Mouse (Mus musculus): Measurements from ENCODE around the gene Slc9a5. TPM values are rescaled to one million over a fixed set of nuclear protein-coding genes. Genes with fewer than 3 reads are reported as not detected.

The Slc9a5 gene
- 7.4 and 8.1 TPM in 2 replicates for polyA plus RNA-seq (2012; rRNA removed)

DNA sequence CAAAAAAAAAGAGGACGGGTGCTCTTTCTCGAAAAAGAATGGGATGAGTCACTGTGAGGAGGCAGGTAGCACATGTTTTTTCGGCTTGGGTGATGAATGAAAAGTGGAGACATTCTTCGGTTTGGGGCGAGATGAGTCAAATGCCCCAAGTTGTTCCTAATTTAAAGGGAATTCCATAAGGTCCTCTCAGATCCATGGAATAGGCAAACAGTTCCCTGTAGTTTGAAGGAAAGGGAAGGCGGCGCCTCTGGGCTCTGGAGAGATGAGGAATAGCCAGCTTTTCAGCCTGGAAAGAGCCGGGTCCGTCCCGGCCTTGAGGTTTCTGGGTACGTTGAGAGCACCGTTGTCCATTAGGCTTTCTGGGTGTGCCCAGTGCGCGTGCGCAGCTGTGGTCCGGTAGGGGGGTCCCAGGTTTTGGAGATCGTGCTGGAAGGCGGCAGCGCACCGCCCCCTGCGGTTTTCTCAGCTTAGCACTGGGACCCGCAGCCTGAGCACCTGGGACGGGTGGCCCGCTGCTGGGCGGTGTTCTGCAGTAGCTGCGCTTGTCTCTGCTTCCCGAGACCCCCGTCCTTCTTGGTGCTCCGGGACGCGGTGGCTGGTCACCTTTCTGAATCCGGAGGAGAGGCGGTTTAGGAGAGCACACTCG, at the start of gene Slc9a5:
Gene Slc9a5, plus strand, starts transcription at position 394 of the 646 bp plus-strand sequence.
- DNase-seq = peak; percentile 52
- WGBS = under 1% methylated on average over 34 of the region's 34 CpGs
- Histone ChIP-seq H3K4me3 (replicated peaks; ENCODE audit: extremely low read depth, low read depth, low read length) (peak within 1 kb of the TSS; percentile 92), H3K4me1 (ENCODE audit: control insufficient read depth, insufficient read depth, low read length) (peaks cover 14% of the 10 kb centered on the region)
- no peak for TF ChIP-seq CTCF (IDR thresholded peaks at IDR 0.05; ENCODE audit: insufficient read depth, low read length)
- TF ChIP-seq POLR2A (IDR thresholded peaks at IDR 0.05; ENCODE audit: borderline replicate concordance, extremely low read depth, low read depth, low read length) = no peak

- no peak for DNase-seq
- TF ChIP-seq POLR2A (IDR thresholded peaks at IDR 0.05; ENCODE audit: borderline replicate concordance, extremely low read depth, low read depth, low read length) (no peak), CTCF (IDR thresholded peaks at IDR 0.05; ENCODE audit: insufficient read depth, low read length) (no peak)
- Histone ChIP-seq H3K4me1 (ENCODE audit: control insufficient read depth, insufficient read depth, low read length) (peaks cover 21% of the 10 kb centered on the region), H3K4me3 (replicated peaks; ENCODE audit: extremely low read depth, low read depth, low read length) (no peak overlapping the region)
- WGBS = 94% methylated on average over 8 of the region's 8 CpGs
These were observed 48.7 kb upstream of the Slc9a5 start for GRCm38 (mm10) chr8:105299962-105300361.

- TF ChIP-seq CTCF (IDR thresholded peaks at IDR 0.05; ENCODE audit: insufficient read depth, low read length) (no peak), POLR2A (IDR thresholded peaks at IDR 0.05; ENCODE audit: borderline replicate concordance, extremely low read depth, low read depth, low read length) (no peak)
- DNase-seq = no peak
- WGBS = 64% methylated on average over 8 of the region's 8 CpGs
- Histone ChIP-seq H3K4me1 (ENCODE audit: control insufficient read depth, insufficient read depth, low read length) (peaks cover 11% of the 10 kb centered on the region), H3K4me3 (replicated peaks; ENCODE audit: extremely low read depth, low read depth, low read length) (no peak overlapping the region)
These were observed 45.2 kb upstream of the Slc9a5 start for GRCm38 (mm10) chr8:105303396-105303795.

DNA sequence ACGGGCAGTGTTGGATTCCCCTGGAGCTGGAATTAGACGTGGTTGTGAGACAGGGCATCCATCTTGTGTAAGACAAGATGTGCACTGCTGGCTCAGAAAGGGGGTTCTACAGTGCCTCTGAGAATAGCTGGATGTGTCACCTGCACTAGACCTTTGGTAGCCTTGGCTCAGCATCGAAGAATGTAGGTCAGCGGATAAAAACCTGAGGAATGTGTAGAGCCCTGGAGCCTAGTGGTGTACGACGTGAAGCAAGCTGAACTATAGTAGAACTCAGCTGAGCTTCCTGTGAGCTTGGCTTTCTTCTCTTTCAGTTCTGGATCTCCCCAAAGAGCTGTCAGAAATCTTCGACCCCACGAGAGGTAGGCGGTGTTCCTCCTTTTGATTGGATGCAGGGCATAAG, 44.8 kb upstream of the Slc9a5 start:
- 59% methylated on average over 9 of the region's 9 CpGs for WGBS
- Histone ChIP-seq H3K4me3 (replicated peaks; ENCODE audit: extremely low read depth, low read depth, low read length) (no peak overlapping the region), H3K4me1 (ENCODE audit: control insufficient read depth, insufficient read depth, low read length) (peaks cover 6% of the 10 kb centered on the region)
- TF ChIP-seq CTCF (IDR thresholded peaks at IDR 0.05; ENCODE audit: insufficient read depth, low read length) (no peak), POLR2A (IDR thresholded peaks at IDR 0.05; ENCODE audit: borderline replicate concordance, extremely low read depth, low read depth, low read length) (no peak)
- DNase-seq = no peak

GRCm38 (mm10) chr8:105304325-105305210, 44.1 kb upstream of the Slc9a5 start:
- no peak for DNase-seq

GRCm38 (mm10) chr8:105305211-105306145, 43.2 kb upstream of the Slc9a5 start, which contains the start of gene Elmo3:
TSS of gene Elmo3 (plus strand) at chr8:105305601.
- peak; percentile 83 for DNase-seq
- 9% methylated on average over 30 of the region's 30 CpGs for WGBS
- peak; percentile 75; the same call in 1 of the 2 replicates for TF ChIP-seq POLR2A (IDR thresholded peaks at IDR 0.05; ENCODE audit: borderline replicate concordance, extremely low read depth, low read depth, low read length)
- no peak for TF ChIP-seq CTCF (IDR thresholded peaks at IDR 0.05; ENCODE audit: insufficient read depth, low read length)
- H3K4me1 ChIP-seq (ENCODE audit: control insufficient read depth, insufficient read depth, low read length) = peaks cover 4% of the 10 kb centered on the region
- peak within 1 kb of the TSS; percentile 52 for H3K4me3 ChIP-seq (replicated peaks; ENCODE audit: extremely low read depth, low read depth, low read length)

More at GRCm38 (mm10) chr8:105304325-105305210, 44.1 kb upstream of the Slc9a5 start:
- WGBS = 45% methylated on average over 9 of the region's 9 CpGs
- TF ChIP-seq POLR2A (IDR thresholded peaks at IDR 0.05; ENCODE audit: borderline replicate concordance, extremely low read depth, low read depth, low read length) (no peak), CTCF (IDR thresholded peaks at IDR 0.05; ENCODE audit: insufficient read depth, low read length) (no peak)
- Histone ChIP-seq H3K4me3 (replicated peaks; ENCODE audit: extremely low read depth, low read depth, low read length) (no peak overlapping the region), H3K4me1 (ENCODE audit: control insufficient read depth, insufficient read depth, low read length) (peaks cover 4% of the 10 kb centered on the region)

- 35% methylated on average over 5 of the region's 5 CpGs for WGBS
- Histone ChIP-seq H3K4me1 (ENCODE audit: control insufficient read depth, insufficient read depth, low read length) (peaks cover 4% of the 10 kb centered on the region), H3K4me3 (replicated peaks; ENCODE audit: extremely low read depth, low read depth, low read length) (peak overlapping the region; percentile 18)
- no peak for DNase-seq
- no peak for TF ChIP-seq CTCF (IDR thresholded peaks at IDR 0.05; ENCODE audit: insufficient read depth, low read length)
These were observed 42.4 kb upstream of the Slc9a5 start for GRCm38 (mm10) chr8:105306146-105306691.

GRCm38 (mm10) chr8:105307670-105308069, 41.0 kb upstream of the Slc9a5 start:
- WGBS = 92% methylated on average over 13 of the region's 13 CpGs
- no peak overlapping the region for H3K4me3 ChIP-seq (replicated peaks; ENCODE audit: extremely low read depth, low read depth, low read length)
- H3K4me1 ChIP-seq (ENCODE audit: control insufficient read depth, insufficient read depth, low read length) = peaks cover 4% of the 10 kb centered on the region
- TF ChIP-seq CTCF (IDR thresholded peaks at IDR 0.05; ENCODE audit: insufficient read depth, low read length) (no peak), POLR2A (IDR thresholded peaks at IDR 0.05; ENCODE audit: borderline replicate concordance, extremely low read depth, low read depth, low read length) (no peak)
- DNase-seq = no peak

Data from lung, adult 2 months (tissue).